ENCODE assay signal across 7 mouse cellular contexts in genomic region chr2:180710276-180711155, GRCm38 (mm10). TPM values are rescaled to one million over a fixed set of nuclear protein-coding genes. Genes with fewer than 3 reads are reported as not detected.
A peak's percentile ranks its signal among the peaks of the same experiment; 100 is the strongest.
DNase-seq lines count a peak whose midpoint lies in the region; ATAC-seq and TF ChIP-seq lines count a peak whose summit lies in the region.

No protein-coding gene starts in this region.

- H3K36me3 ChIP-seq in lung, postnatal 0 days (ENCODE audit: insufficient read depth, low read length), result peaks cover 10% of the 10 kb centered on the region
- peaks cover 18% of the 10 kb centered on the region for H3K36me3 ChIP-seq in hindbrain, embryonic 12.5 days
- H3K36me3 ChIP-seq in midbrain, embryonic 11.5 days (ENCODE audit: control insufficient read depth, insufficient read depth, low read length), result peaks cover 2% of the 10 kb centered on the region; the same call in 1 of the 2 replicates

- peak overlapping the region; percentile 100 for H3K4me3 ChIP-seq in lung, postnatal 0 days (ENCODE audit: low read depth, low read length)
- H3K4me3 ChIP-seq in hindbrain, embryonic 12.5 days, result peak overlapping the region; percentile 91
- peak overlapping the region; percentile 100 for H3K4me3 ChIP-seq in midbrain, embryonic 11.5 days (ENCODE audit: low read depth, low read length)

- WGBS in lung, postnatal 0 days, result 2% methylated on average over 39 of the region's 64 CpGs
- WGBS in hindbrain, embryonic 12.5 days, result 2% methylated on average over 64 of the region's 64 CpGs
- 2% methylated on average over 63 of the region's 64 CpGs for WGBS in midbrain, embryonic 11.5 days

- H3K9me3 ChIP-seq in lung, postnatal 0 days (ENCODE audit: low read length), result no peaks in the 10 kb centered on the region
- H3K9me3 ChIP-seq in hindbrain, embryonic 12.5 days (replicated peaks), result no peaks in the 10 kb centered on the region
- no peaks in the 10 kb centered on the region for H3K9me3 ChIP-seq in midbrain, embryonic 11.5 days (ENCODE audit: control insufficient read depth, low read length)

- DNase-seq in lung, postnatal 0 days (ENCODE audit: low spot score), result peak; percentile 41
- no peak for DNase-seq in lung, postnatal 25 days (ENCODE audit: low spot score)
- DNase-seq in brain, adult 2 months (ENCODE audit: low read depth, low spot score), result peak; percentile 20
- DNase-seq in midbrain, embryonic 11.5 days (ENCODE audit: low spot score, missing footprints), result peak; percentile 94
- DNase-seq in cerebellum, adult 11 months, result no peak
- DNase-seq in urinary bladder, postnatal 36 days (ENCODE audit: low spot score in 2 of 2), result no peak

- ATAC-seq in lung, postnatal 0 days, result no peak
- peak; percentile 57 for ATAC-seq in hindbrain, embryonic 12.5 days (ENCODE audit: low FRiP score)
- peak; percentile 82 for ATAC-seq in midbrain, embryonic 11.5 days (ENCODE audit: low FRiP score)

- no peak for TF ChIP-seq EP300 in lung, postnatal 0 days (IDR thresholded peaks at IDR 0.05)

- peaks cover 11% of the 10 kb centered on the region for H3K4me1 ChIP-seq in lung, postnatal 0 days (ENCODE audit: insufficient read depth, low read depth, low read length)
- H3K4me1 ChIP-seq in hindbrain, embryonic 12.5 days, result peaks cover 20% of the 10 kb centered on the region
- H3K4me1 ChIP-seq in midbrain, embryonic 11.5 days (ENCODE audit: control insufficient read depth, insufficient read depth, low read length), result peaks cover 20% of the 10 kb centered on the region

- peak overlapping the region; percentile 76 for H3K4me2 ChIP-seq in lung, postnatal 0 days (replicated peaks; ENCODE audit: low read depth, low read length)
- peak overlapping the region; percentile 63 for H3K4me2 ChIP-seq in hindbrain, embryonic 12.5 days (replicated peaks)
- peak overlapping the region; percentile 88 for H3K4me2 ChIP-seq in midbrain, embryonic 11.5 days

- H3K27ac ChIP-seq in lung, postnatal 0 days (ENCODE audit: low read length), result peak overlapping the region; percentile 94
- peak overlapping the region; percentile 90 for H3K27ac ChIP-seq in hindbrain, embryonic 12.5 days
- peak overlapping the region; percentile 75 for H3K27ac ChIP-seq in midbrain, embryonic 11.5 days (ENCODE audit: low read depth, low read length)

- peak overlapping the region; percentile 100 for H3K9ac ChIP-seq in lung, postnatal 0 days (replicated peaks; ENCODE audit: low read depth)
- H3K9ac ChIP-seq in hindbrain, embryonic 12.5 days, result peak overlapping the region; percentile 98
- peak overlapping the region; percentile 97 for H3K9ac ChIP-seq in midbrain, embryonic 11.5 days (ENCODE audit: low read length)

- no peak; the same call in 1 of the 2 replicates for TF ChIP-seq CTCF in lung, postnatal 0 days (IDR thresholded peaks at IDR 0.05)

- H3K27me3 ChIP-seq in lung, postnatal 0 days (replicated peaks; ENCODE audit: insufficient read depth, low read length), result no peaks in the 10 kb centered on the region
- no peaks in the 10 kb centered on the region for H3K27me3 ChIP-seq in hindbrain, embryonic 12.5 days
- no peaks in the 10 kb centered on the region for H3K27me3 ChIP-seq in midbrain, embryonic 11.5 days (ENCODE audit: control insufficient read depth, insufficient read depth, low read length)

RNA-seq across cellular contexts. Expression of gene Gid8, which starts 0.6 kb away (rescaled TPM):
- polyA plus RNA-seq in lung, postnatal 0 days (2015; fragmentation: Nextera tagmentation; extraction: Ambion mirVana), result 38.7 and 38.8 TPM in 2 replicates
- polyA plus RNA-seq in hindbrain, embryonic 12.5 days (2016; fragmentation: Nextera tagmentation; extraction: Ambion mirVana), result 54.8 and 57.3 TPM in 2 replicates
- 63.3 and 63.4 TPM in 2 replicates for polyA plus RNA-seq in midbrain, embryonic 11.5 days (2014; fragmentation: Nextera tagmentation; extraction: Ambion mirVana)

RNA-seq across cellular contexts. Expression of gene Dido1, which starts 0.7 kb away (rescaled TPM):
- polyA plus RNA-seq in lung, postnatal 0 days (2015; fragmentation: Nextera tagmentation; extraction: Ambion mirVana), result 14.9 and 16.3 TPM in 2 replicates
- polyA plus RNA-seq in hindbrain, embryonic 12.5 days (2016; fragmentation: Nextera tagmentation; extraction: Ambion mirVana), result 37.2 and 42.1 TPM in 2 replicates
- polyA plus RNA-seq in midbrain, embryonic 11.5 days (2014; fragmentation: Nextera tagmentation; extraction: Ambion mirVana), result 28.8 and 30.5 TPM in 2 replicates

RNA-seq across cellular contexts. Expression of gene Slc17a9, which starts 14.5 kb away (rescaled TPM):
- polyA plus RNA-seq in lung, postnatal 0 days (2015; fragmentation: Nextera tagmentation; extraction: Ambion mirVana), result 1.4 and 1.7 TPM in 2 replicates
- polyA plus RNA-seq in hindbrain, embryonic 12.5 days (2016; fragmentation: Nextera tagmentation; extraction: Ambion mirVana), result 0.53 and 0.80 TPM in 2 replicates
- 0.19 TPM in 1 of 2 replicates, not detected in the other for polyA plus RNA-seq in midbrain, embryonic 11.5 days (2014; fragmentation: Nextera tagmentation; extraction: Ambion mirVana)

Comparison
In these comparisons a context has a peak if more than half of its experiments do, and no peak if none do; other contexts are left out.
1. DNase-seq: peak in lung, postnatal 0 days (single experiment), brain, adult 2 months (single experiment) and midbrain, embryonic 11.5 days (single experiment); none in lung, postnatal 25 days (single experiment), cerebellum, adult 11 months (single experiment) and urinary bladder, postnatal 36 days (0 of 2).
2. Peak in every context shown above with its lines, with median percentiles within 50 percentile points of each other: H3K27ac ChIP-seq, H3K4me2 ChIP-seq, H3K4me3 ChIP-seq and H3K9ac ChIP-seq.